ENCODE assay signal across 10 mouse cellular contexts in the genomic region with DNA sequence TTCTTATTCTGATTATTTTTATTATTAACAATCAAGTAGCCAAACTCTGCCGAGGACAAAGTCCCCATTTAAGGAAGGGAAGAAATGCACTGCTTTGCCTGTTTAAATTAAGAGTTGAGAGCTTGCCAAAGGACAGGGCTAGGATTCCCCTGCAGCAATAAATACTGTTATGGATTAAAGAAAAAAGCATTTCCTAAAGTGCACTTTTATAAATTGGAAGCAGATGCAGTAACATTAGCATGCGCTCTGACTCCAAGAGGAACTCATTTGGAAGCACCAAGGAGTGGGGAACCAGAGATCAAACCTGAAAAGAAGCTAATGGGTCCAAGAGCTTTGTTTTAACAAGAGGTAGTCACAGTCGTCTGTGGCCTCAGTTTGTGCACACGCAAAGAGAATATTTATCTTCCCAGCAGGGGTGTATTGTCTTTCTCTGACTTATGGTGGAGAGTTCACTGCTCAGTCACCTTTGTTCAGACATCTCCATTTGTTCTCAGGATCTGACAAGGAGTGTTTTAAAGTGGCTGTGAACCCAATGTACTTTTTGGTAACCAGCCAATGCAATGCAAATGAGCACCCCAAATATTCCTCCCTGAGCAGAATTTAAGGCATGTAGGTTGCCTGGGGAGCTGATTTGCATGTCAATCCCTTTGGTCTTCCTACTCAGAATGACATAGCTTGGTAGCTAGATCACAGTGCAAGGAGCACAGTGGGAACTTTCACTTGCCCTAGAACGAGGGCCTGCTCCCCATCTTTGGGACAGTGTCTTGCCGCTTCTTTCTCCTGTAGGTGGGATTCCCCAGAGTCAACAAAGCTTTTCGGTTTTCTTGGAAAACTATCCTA.
DNase-seq lines count a peak whose midpoint lies in the region; ATAC-seq lines count a peak whose summit lies in the region.
"Had no signal": no experiment of that assay in that cellular context is flagged by ENCODE, and none has a peak within 500 bp of the region (broad histone marks: within the 10 kb centered on the region; RNA-seq: fewer than 3 reads in every experiment).

No protein-coding gene starts in this region.

- no peak overlapping the region for H3K4me2 ChIP-seq in midbrain, embryonic 16.5 days (ENCODE audit: low read length)
- H3K4me2 ChIP-seq in midbrain, embryonic 13.5 days (replicated peaks) = no peak overlapping the region
- H3K4me2 ChIP-seq in hindbrain, embryonic 16.5 days (ENCODE audit: low read length) = no peak overlapping the region
- H3K4me2 ChIP-seq: lung, embryonic 15.5 days had no signal

- no peaks in the 10 kb centered on the region for H3K4me1 ChIP-seq in midbrain, embryonic 16.5 days (ENCODE audit: control insufficient read depth, insufficient read depth, low read length)
- H3K4me1 ChIP-seq in midbrain, embryonic 13.5 days (replicated peaks) = peaks cover 10% of the 10 kb centered on the region
- no peaks in the 10 kb centered on the region for H3K4me1 ChIP-seq in hindbrain, embryonic 16.5 days (ENCODE audit: control insufficient read depth, insufficient read depth, low read depth, low read length)
- H3K4me1 ChIP-seq: lung, embryonic 15.5 days had no signal

- 18% methylated on average over 7 of the region's 7 CpGs for WGBS in midbrain, embryonic 16.5 days
- WGBS in midbrain, embryonic 13.5 days = 24% methylated on average over 7 of the region's 7 CpGs
- 16% methylated on average over 7 of the region's 7 CpGs for WGBS in hindbrain, embryonic 16.5 days

- peak; percentile 28; the same call in 1 of the 2 replicates for ATAC-seq in midbrain, embryonic 16.5 days
- no peak for ATAC-seq in midbrain, embryonic 13.5 days
- ATAC-seq in hindbrain, embryonic 16.5 days = peak; percentile 79

- H3K9me3 ChIP-seq in midbrain, embryonic 16.5 days (replicated peaks; ENCODE audit: control insufficient read depth, low read length, poor library complexity, severe bottlenecking) = no peaks in the 10 kb centered on the region
- H3K9me3 ChIP-seq in midbrain, embryonic 13.5 days = no peaks in the 10 kb centered on the region
- no peaks in the 10 kb centered on the region for H3K9me3 ChIP-seq in hindbrain, embryonic 16.5 days (ENCODE audit: control insufficient read depth, low read length)
- H3K9me3 ChIP-seq: lung, embryonic 15.5 days had no signal

- no peak overlapping the region for H3K9ac ChIP-seq in midbrain, embryonic 16.5 days (ENCODE audit: low read depth, low read length)
- H3K9ac ChIP-seq in midbrain, embryonic 13.5 days (replicated peaks) = no peak overlapping the region
- no peak overlapping the region for H3K9ac ChIP-seq in hindbrain, embryonic 16.5 days (ENCODE audit: low read depth, low read length)
- H3K9ac ChIP-seq: lung, embryonic 15.5 days had no signal

- H3K36me3 ChIP-seq in midbrain, embryonic 16.5 days (ENCODE audit: control insufficient read depth, insufficient read depth, low read length) = no peaks in the 10 kb centered on the region
- no peaks in the 10 kb centered on the region for H3K36me3 ChIP-seq in midbrain, embryonic 13.5 days
- no peaks in the 10 kb centered on the region for H3K36me3 ChIP-seq in hindbrain, embryonic 16.5 days (ENCODE audit: control insufficient read depth, insufficient read depth, low read length)
- H3K36me3 ChIP-seq: lung, embryonic 15.5 days had no signal

- no peak overlapping the region for H3K27ac ChIP-seq in midbrain, embryonic 16.5 days (ENCODE audit: low read length)
- H3K27ac ChIP-seq in midbrain, embryonic 13.5 days = no peak overlapping the region
- H3K27ac ChIP-seq in hindbrain, embryonic 16.5 days (ENCODE audit: low read depth, low read length) = no peak overlapping the region
- H3K27ac ChIP-seq: lung, embryonic 15.5 days had no signal

- H3K4me3 ChIP-seq in midbrain, embryonic 16.5 days (ENCODE audit: low read depth, low read length) = no peak overlapping the region
- no peak overlapping the region for H3K4me3 ChIP-seq in midbrain, embryonic 13.5 days (replicated peaks)
- H3K4me3 ChIP-seq in hindbrain, embryonic 16.5 days (ENCODE audit: low read length) = no peak overlapping the region
- H3K4me3 ChIP-seq: lung, embryonic 15.5 days had no signal

- DNase-seq in embryo, embryonic 9.5 days (ENCODE audit: extremely low spot score) = peak; percentile 40
- no peak for DNase-seq in layer of hippocampus, postnatal 25 days (ENCODE audit: extremely low spot score in 1 of 2, low spot score in 1 of 2)
- no peak for DNase-seq in ovary, postnatal 14 days (ENCODE audit: low spot score)
- DNase-seq in adrenal gland, adult (ENCODE audit: inconsistent age in 2 of 2, low spot score in 1 of 2) = no peak
- DNase-seq: cerebellum, adult 18-20 months; kidney, postnatal 10 days had no signal

- no peaks in the 10 kb centered on the region for H3K27me3 ChIP-seq in midbrain, embryonic 16.5 days (ENCODE audit: control insufficient read depth, insufficient read depth, low read depth, low read length)
- H3K27me3 ChIP-seq in midbrain, embryonic 13.5 days = no peaks in the 10 kb centered on the region
- no peaks in the 10 kb centered on the region for H3K27me3 ChIP-seq in hindbrain, embryonic 16.5 days (replicated peaks; ENCODE audit: control insufficient read depth, insufficient read depth, low read length)
- H3K27me3 ChIP-seq: lung, embryonic 15.5 days had no signal
